Mouse (Mus musculus) lung, embryonic 14.5 days (tissue): Measurements from ENCODE around the gene Arpp19. TPM values are rescaled to one million over a fixed set of nuclear protein-coding genes. Genes with fewer than 3 reads are reported as not detected.

ENCODE experiments used
- ATAC-seq: fragments of 200-750 bp; cut with Nextera tagmentation; 2 replicates; pipeline ENCODE4 v1.8.0; 2017; ENCODE audit warnings: mild to moderate bottlenecking, moderate TSS enrichment, moderate library complexity; ENCODE audit not compliant: insufficient read depth
- DNase-seq: peaks from one replicate; pipeline ENCODE4 v3.0.0-alpha.2; 2015
- H3K27ac ChIP-seq: fragments of 300-500 bp; sonication (generic); 2 replicates; pipeline ENCODE4 v1.5.1; 2014; ENCODE audit warnings: low read depth, mild to moderate bottlenecking, moderate library complexity
- H3K27me3 ChIP-seq: fragments of 300-500 bp; sonication (generic); 2 replicates; pipeline ENCODE4 v1.6.1; 2014; ENCODE audit warnings: low read length, control low read depth; ENCODE audit not compliant: insufficient read depth
- H3K36me3 ChIP-seq: fragments of 300-500 bp; sonication (generic); 2 replicates; pipeline ENCODE4 v1.6.1; 2014; ENCODE audit warnings: control low read depth; ENCODE audit not compliant: insufficient read depth
- H3K4me1 ChIP-seq: fragments of 300-500 bp; sonication (generic); 2 replicates; pipeline ENCODE4 v1.6.1; 2014; ENCODE audit warnings: antibody characterized with exemption, control low read depth; ENCODE audit not compliant: insufficient read depth
- H3K4me2 ChIP-seq: fragments of 300-500 bp; sonication (generic); 2 replicates; pipeline ENCODE4 v1.6.1; 2014; ENCODE audit warnings: mild to moderate bottlenecking
- H3K4me3 ChIP-seq: fragments of 300-500 bp; sonication (generic); 2 replicates; pipeline ENCODE4 v1.5.1; 2014; ENCODE audit warnings: low read depth, low read length
- H3K9ac ChIP-seq: fragments of 300-500 bp; sonication (generic); 2 replicates; pipeline ENCODE4 v1.6.1; 2014
- H3K9me3 ChIP-seq: fragments of 300-500 bp; sonication (generic); 2 replicates; pipeline ENCODE4 v1.6.1; 2016; ENCODE audit warnings: low read depth, low read length, control low read depth
- CTCF ChIP-seq: IDR thresholded peaks from 2 replicates; pipeline ENCODE4 v1.5.1; 2016; ENCODE audit warnings: antibody characterized with exemption, low read depth
- WGBS: fragments of 180-500 bp; shearing (Covaris S2); extraction: QIAGEN DNeasy Blood & Tissue Kit; methylation state at CpG from one replicate; pipeline ENCODE4 v1.1.7; 2014; 5-methylcytosine and 5-hydroxymethylcytosine counted together
- polyA plus RNA-seq: library from polyadenylated mRNA; unstranded; fragments of >200 nt; fragmentation: Nextera tagmentation; extraction: Ambion mirVana; gene quantifications from 2 replicates; pipeline ENCODE4 v1.2.1, GENCODE M21; 2014

The Arpp19 gene
- polyA plus RNA-seq, 1 experiment from 2014 or later = 289 TPM

DNA sequence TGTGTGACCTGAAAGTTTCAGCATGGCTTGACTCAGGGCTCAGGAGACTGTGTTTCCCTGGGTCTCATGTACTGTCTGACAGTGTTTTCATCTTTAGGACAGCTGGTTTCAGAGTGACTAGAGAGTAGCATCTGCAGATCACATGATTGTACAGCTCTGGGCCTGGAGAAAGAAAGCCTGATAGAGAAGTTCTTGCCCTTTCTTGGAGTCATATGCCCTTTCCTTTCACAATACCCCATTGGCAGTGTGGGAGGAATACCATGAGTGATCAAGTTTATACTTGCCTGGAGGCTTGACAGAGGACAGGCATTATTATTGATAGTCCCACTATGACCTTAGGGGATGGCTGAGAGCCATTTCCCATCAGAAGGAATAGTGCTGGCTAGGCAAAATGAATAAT, 39.8 kb downstream of the Arpp19 start:
- Histone ChIP-seq H3K4me2 (no peak overlapping the region), H3K27ac (no peak overlapping the region), H3K4me3 (no peak overlapping the region), H3K9ac (no peak overlapping the region), H3K27me3 (no peaks in the 10 kb centered on the region), H3K36me3 (no peaks in the 10 kb centered on the region), H3K4me1 (no peaks in the 10 kb centered on the region), H3K9me3 (no peaks in the 10 kb centered on the region)
- ATAC-seq = no peak
- DNase-seq = no peak
- TF ChIP-seq CTCF = no peak

DNA sequence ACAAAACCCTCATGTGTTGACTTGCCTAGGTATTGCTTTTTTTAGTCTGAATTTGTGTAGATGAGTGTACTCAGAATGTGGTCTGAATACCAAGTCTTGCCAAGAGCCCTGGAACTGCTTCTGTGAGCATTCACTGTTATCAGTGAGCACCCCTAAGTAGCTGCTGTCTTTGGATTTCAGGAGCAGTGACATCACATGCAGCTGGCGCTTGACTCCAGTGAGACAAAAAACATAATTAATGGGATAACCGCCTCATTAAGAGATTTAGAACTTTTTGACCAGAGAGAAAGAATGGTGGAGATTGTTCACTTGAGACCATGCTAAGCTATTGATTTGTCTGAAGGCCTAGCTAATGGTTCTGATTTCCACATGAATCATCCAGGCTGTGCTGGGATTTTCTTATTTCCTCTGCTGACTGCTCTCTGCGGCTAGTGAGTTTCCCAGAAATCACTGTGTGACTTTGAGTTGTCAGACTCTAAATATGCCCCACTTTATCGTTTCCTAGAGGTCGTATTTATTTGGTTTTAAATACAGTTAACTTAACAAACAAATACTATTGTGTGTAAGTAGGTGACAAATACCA, 47.9 kb downstream of the Arpp19 start:
- no peaks in the 10 kb centered on the region for H3K4me1 ChIP-seq
- TF ChIP-seq CTCF = no peak
- no peak for ATAC-seq
- no peaks in the 10 kb centered on the region for H3K27me3 ChIP-seq
- H3K4me2 ChIP-seq = no peak overlapping the region
- no peaks in the 10 kb centered on the region for H3K9me3 ChIP-seq
- 57% methylated on average over 5 of the region's 5 CpGs for WGBS
- H3K36me3 ChIP-seq = no peaks in the 10 kb centered on the region
- H3K9ac ChIP-seq = no peak overlapping the region
- DNase-seq = no peak
- no peak overlapping the region for H3K4me3 ChIP-seq
- H3K27ac ChIP-seq = no peak overlapping the region

DNA sequence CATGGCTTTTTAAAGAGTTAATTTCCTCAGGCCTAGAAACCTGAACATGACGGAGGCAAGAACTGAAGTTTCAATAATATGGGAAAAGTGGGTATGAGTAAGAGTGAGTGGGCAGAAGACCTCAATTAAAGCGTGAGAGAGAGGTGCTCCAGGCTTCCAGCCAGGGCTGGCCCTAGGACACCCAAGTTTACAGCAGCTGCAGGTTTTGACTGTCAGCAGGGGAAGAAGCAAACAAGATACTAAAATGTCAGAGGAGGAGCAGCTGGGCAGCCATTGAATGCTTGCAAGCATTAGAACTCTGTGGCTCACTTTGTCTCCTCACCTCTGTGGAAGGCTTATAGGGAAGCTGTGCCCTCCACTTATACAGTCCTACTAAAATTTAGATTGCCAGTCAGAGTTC, 50.4 kb downstream of the Arpp19 start:
- TF ChIP-seq CTCF = no peak
- Histone ChIP-seq H3K9me3 (no peaks in the 10 kb centered on the region), H3K27me3 (no peaks in the 10 kb centered on the region), H3K4me1 (no peaks in the 10 kb centered on the region), H3K9ac (no peak overlapping the region), H3K4me3 (no peak overlapping the region), H3K36me3 (no peaks in the 10 kb centered on the region), H3K4me2 (no peak overlapping the region), H3K27ac (no peak overlapping the region)
- WGBS = 49% methylated on average over 2 of the region's 2 CpGs
- no peak for ATAC-seq
- no peak for DNase-seq

DNA sequence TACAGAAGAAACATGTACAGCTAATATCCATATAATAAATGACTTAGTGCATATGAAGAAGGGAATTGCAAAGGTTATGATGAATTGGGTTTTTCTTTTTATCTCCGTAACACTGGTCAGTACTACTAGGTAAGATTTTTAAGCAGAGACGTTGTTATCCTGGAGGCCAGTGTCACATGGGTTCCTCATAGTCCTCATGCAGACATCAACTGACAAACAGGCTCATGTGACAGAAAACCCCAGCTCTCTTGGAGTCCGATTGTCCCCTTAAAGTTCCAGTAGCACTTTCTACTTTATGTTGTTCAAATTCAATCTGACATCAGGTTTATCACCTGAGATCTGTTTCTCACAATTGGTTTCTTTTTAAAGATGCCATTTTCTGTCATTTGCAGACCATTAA, 51.9 kb downstream of the Arpp19 start:
- no peaks in the 10 kb centered on the region for H3K36me3 ChIP-seq
- DNase-seq = no peak
- no peak overlapping the region for H3K9ac ChIP-seq
- TF ChIP-seq CTCF = no peak
- no peaks in the 10 kb centered on the region for H3K27me3 ChIP-seq
- ATAC-seq = no peak
- no peaks in the 10 kb centered on the region for H3K9me3 ChIP-seq
- H3K4me1 ChIP-seq = no peaks in the 10 kb centered on the region
- H3K4me3 ChIP-seq = no peak overlapping the region
- H3K27ac ChIP-seq = no peak overlapping the region
- 63% methylated on average over 3 of the region's 3 CpGs for WGBS
- no peak overlapping the region for H3K4me2 ChIP-seq

DNA sequence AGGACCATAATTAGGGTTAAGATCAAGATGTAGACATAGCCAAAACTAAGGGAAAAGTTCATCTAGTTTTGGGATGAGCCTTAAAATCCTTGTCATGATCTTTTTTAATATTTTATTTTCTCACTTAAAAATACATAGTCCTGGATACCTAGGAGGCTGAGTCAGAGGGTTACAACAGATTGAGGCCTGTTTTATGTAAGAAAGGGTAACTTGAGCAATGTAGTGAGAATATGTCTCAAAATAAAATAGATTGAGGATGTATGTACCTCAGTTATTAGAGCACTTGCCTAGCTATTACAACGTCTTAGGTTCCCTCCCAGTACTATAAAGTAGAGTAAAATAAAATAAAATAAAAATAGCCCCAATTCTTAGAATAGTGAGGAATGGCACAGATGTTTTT, 54.7 kb downstream of the Arpp19 start:
- TF ChIP-seq CTCF = no peak
- H3K4me1 ChIP-seq = no peaks in the 10 kb centered on the region
- no peaks in the 10 kb centered on the region for H3K36me3 ChIP-seq
- no peak overlapping the region for H3K4me2 ChIP-seq
- H3K27me3 ChIP-seq = no peaks in the 10 kb centered on the region
- no peak overlapping the region for H3K9ac ChIP-seq
- H3K9me3 ChIP-seq = no peaks in the 10 kb centered on the region
- no peak for DNase-seq
- H3K27ac ChIP-seq = no peak overlapping the region
- ATAC-seq = no peak
- H3K4me3 ChIP-seq = no peak overlapping the region
- 76% methylated on average over 1 of the region's 1 CpGs for WGBS

DNA sequence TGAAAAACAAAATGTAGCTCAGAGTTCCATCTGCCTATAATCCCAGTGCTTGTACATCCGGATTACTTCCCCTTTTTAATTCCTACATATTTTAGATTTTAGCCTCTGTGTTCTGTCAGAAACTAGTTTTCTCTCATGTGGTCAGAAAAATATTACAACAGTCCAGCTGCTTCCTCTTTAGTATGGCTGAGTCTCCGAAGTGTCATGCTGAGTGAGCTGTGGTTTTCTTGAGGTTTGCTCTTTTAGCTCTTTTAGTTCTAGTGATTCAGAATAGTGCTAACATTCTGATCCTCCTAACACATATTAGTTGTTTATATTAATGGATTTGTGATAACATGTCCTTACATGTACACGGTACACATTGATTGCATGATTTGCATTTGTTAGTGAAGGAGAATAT, 57.3 kb downstream of the Arpp19 start:
- H3K9me3 ChIP-seq = no peaks in the 10 kb centered on the region
- H3K36me3 ChIP-seq = no peaks in the 10 kb centered on the region
- no peaks in the 10 kb centered on the region for H3K4me1 ChIP-seq
- H3K4me2 ChIP-seq = no peak overlapping the region
- WGBS = 67% methylated on average over 3 of the region's 3 CpGs
- no peak overlapping the region for H3K4me3 ChIP-seq
- DNase-seq (no peak), ATAC-seq (no peak)
- no peak overlapping the region for H3K9ac ChIP-seq
- H3K27ac ChIP-seq = no peak overlapping the region
- no peak for TF ChIP-seq CTCF
- H3K27me3 ChIP-seq = no peaks in the 10 kb centered on the region

DNA sequence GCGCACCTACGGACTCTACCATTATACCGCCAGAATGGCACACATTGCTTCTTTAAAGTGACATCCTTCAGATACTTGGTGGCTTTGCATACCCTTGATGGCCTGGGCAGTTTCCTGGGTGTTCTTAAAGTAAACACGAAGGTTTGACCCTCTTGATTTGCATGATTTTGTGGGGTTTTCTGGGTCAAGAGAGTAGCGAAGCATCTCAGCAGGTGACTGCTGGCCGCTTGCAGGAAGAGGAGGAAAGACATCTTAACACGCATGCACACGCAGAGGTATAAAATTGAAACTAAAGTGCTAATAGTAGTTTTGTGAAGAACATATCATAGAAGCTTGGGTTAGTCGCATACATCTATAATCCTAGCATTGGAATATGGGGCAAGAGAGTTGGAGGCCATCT, 61.5 kb downstream of the Arpp19 start:
- no peaks in the 10 kb centered on the region for H3K4me1 ChIP-seq
- H3K27ac ChIP-seq = no peak overlapping the region
- no peak overlapping the region for H3K4me3 ChIP-seq
- no peak for TF ChIP-seq CTCF
- H3K4me2 ChIP-seq = no peak overlapping the region
- WGBS = 92% methylated on average over 9 of the region's 9 CpGs
- no peaks in the 10 kb centered on the region for H3K36me3 ChIP-seq
- no peaks in the 10 kb centered on the region for H3K9me3 ChIP-seq
- DNase-seq (no peak), ATAC-seq (no peak)
- H3K9ac ChIP-seq = no peak overlapping the region
- no peaks in the 10 kb centered on the region for H3K27me3 ChIP-seq

DNA sequence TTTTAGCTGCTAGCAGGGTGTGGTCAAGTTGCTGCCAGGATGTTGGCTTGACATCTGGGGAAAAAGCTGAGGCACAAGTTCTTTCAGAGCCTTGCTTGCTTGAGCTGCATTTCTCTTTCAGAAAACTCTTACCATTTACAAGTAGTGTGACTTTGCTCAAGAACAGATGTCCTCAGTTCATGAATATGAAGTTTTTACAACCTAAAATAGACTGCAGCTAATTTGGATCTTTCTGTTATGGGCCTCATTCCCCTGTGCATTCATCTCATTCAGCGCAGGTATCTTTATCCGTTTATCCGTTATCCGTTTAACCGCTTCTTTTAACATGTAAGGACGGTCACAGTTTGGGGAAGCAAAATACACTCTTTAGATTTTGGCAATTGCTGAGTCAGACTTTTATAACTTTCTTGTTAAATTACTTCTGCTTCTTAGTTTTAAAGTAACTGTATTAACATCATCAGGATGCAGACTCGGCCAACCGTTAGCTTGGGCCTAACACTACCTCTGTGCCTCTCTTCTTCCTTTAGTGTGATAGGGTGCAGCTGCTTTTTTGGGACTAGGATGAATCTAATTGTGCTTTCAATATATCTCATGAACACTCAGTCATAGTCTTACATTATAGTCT, 62.9 kb downstream of the Arpp19 start:
- H3K36me3 ChIP-seq = no peaks in the 10 kb centered on the region
- H3K9ac ChIP-seq = no peak overlapping the region
- H3K4me2 ChIP-seq = no peak overlapping the region
- no peaks in the 10 kb centered on the region for H3K27me3 ChIP-seq
- H3K4me3 ChIP-seq = no peak overlapping the region
- 91% methylated on average over 8 of the region's 8 CpGs for WGBS
- H3K9me3 ChIP-seq = no peaks in the 10 kb centered on the region
- TF ChIP-seq CTCF = no peak
- H3K4me1 ChIP-seq = no peaks in the 10 kb centered on the region
- no peak overlapping the region for H3K27ac ChIP-seq
- DNase-seq = no peak
- ATAC-seq = no peak
